Mouse (Mus musculus) spleen, adult 2 months (tissue): ENCODE measurements at regions not wholly inside any gene's neighbourhood (a gene's known extent, or its start where the extent isn't known, plus 50 kb on each side); places are given as distances from the start of the nearest gene placed in this dataset.
A peak's percentile ranks its signal among the peaks of the same experiment; 100 is the strongest.

Source experiments
- DNase-seq, 2 experiments: peaks; one replicate each; pipeline versions ENCODE4 v3.0.0 to v3.0.0-alpha.2; 2012 to 2021; ENCODE audit warnings: low spot score in 2 of 2, low read depth in 1 of 2
- H3K27ac ChIP-seq: fragments of 200-500 bp; 2 replicates; pipeline ENCODE4 v1.5.1; 2012; ENCODE audit warnings: low read length, inconsistent platforms; ENCODE audit not compliant: insufficient read depth
- H3K27me3 ChIP-seq: fragments of 200-500 bp; 2 replicates; pipeline ENCODE4 v1.6.1; 2012; ENCODE audit warnings: mild to moderate bottlenecking, moderate library complexity, low read length, inconsistent platforms; ENCODE audit not compliant: control insufficient read depth, insufficient read depth
- H3K36me3 ChIP-seq: fragments of 200-500 bp; 2 replicates; pipeline ENCODE4 v1.6.1; 2012; ENCODE audit warnings: mild to moderate bottlenecking, low read length, inconsistent platforms; ENCODE audit not compliant: control insufficient read depth, insufficient read depth
- H3K4me1 ChIP-seq: fragments of 200-500 bp; 2 replicates; pipeline ENCODE4 v1.6.1; 2011; ENCODE audit warnings: inconsistent platforms; ENCODE audit not compliant: control insufficient read depth, insufficient read depth, insufficient read length
- H3K4me3 ChIP-seq: fragments of 200-500 bp; 2 replicates; pipeline ENCODE4 v1.5.1; 2011; ENCODE audit warnings: mild to moderate bottlenecking, inconsistent platforms; ENCODE audit not compliant: insufficient read depth, insufficient read length; ENCODE audit errors: extremely low read depth
- CTCF ChIP-seq: fragments of 200-500 bp; IDR thresholded peaks from 2 replicates; pipeline ENCODE4 v1.5.1; 2011; ENCODE audit warnings: mild to moderate bottlenecking, inconsistent platforms; ENCODE audit not compliant: insufficient read depth, insufficient read length, insufficient replicate concordance; ENCODE audit errors: extremely low read depth
- POLR2A ChIP-seq: fragments of 200-500 bp; IDR thresholded peaks from 2 replicates; pipeline ENCODE4 v1.6.1; 2011; ENCODE audit warnings: low read depth, low read length, inconsistent platforms
- WGBS: fragments of 180-500 bp; shearing (Covaris S2); methylation state at CpG from one replicate; pipeline ENCODE4 v1.1.7; 2018; 5-methylcytosine and 5-hydroxymethylcytosine counted together

DNA sequence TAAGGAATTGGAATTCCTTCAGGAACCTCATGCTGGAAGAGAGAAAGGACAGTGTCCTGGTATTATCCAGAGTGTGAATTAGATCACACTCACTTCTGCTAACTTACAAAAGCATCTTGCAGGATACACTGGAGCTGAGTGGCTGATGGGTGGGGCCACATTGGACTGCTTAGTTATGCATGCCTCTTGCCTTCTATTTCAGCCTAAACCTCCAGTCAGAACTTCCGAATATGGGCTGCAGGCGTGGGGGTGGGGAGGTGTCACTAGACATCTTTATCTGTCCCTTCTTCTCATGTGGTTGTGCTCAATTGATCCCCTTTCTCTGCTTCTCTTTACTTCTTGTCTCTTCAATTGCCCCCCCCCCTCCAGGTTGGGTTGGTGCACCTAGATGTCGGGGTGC is 279.5 kb downstream of the Cd83 start:
- WGBS: 43% methylated on average over 3 of the region's 3 CpGs

DNA sequence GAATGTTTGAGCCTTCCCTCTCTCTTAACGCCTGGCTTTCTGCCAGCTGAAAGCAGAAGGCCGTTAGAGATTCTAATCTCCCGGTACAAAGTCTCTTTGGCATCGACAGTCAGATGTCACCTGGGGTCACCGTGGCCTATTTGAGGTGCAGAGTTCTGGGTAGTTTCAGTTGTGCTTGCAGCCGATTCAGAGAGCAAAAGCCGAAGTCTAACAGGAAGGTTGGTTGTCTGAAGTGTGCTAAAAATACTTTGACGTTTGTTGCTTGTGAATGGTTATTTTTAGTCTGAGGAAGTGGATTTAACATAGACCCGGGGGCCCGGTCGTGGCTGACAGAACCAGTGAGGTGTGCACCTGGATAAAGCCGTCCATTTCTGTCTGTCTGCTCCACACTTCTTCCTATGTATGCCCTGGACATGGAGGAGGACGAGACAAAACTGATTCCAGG is 281.2 kb downstream of the Cd83 start:
- Histone ChIP-seq H3K27ac (peak overlapping the region; percentile 84), H3K4me1 (peaks cover 62% of the 10 kb centered on the region), H3K27me3 (no peaks in the 10 kb centered on the region), H3K36me3 (no peaks in the 10 kb centered on the region), H3K4me3 (peak overlapping the region; percentile 3; the same call in 1 of the 2 replicates)
- peak; percentile 59 to 61 for DNase-seq
- 2% methylated on average over 13 of the region's 13 CpGs for WGBS
- TF ChIP-seq CTCF (no peak), POLR2A (no peak)

More for the DNA sequence above, 279.5 kb downstream of the Cd83 start:
- Histone ChIP-seq H3K27ac (no peak overlapping the region), H3K4me1 (peaks cover 66% of the 10 kb centered on the region; the same call in 1 of the 2 replicates), H3K36me3 (no peaks in the 10 kb centered on the region), H3K4me3 (no peak overlapping the region), H3K27me3 (no peaks in the 10 kb centered on the region)
- peak in 1 of 2 experiments; percentile 16 for DNase-seq
- TF ChIP-seq CTCF (no peak), POLR2A (no peak)

DNA sequence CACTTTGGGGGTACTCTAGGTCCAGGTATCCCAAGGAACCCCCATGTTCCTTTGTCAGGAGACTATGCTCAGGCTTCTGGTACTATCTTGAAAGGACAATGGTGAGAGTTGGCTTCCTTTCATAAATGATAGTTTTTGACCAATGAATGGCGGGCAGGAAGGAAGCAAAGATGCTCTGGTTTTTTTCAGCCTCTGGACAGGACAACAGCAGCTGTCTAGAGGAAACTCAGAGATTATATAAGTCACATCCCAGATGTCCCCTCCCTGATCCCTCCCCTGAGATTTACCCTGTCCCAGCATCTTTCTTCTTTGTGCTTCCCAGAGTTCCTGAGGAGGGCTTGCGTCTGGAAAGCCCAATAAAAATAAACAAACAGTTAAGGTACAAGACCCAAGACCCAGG is 282.7 kb downstream of the Cd83 start:
- Histone ChIP-seq H3K27me3 (no peaks in the 10 kb centered on the region), H3K36me3 (no peaks in the 10 kb centered on the region), H3K27ac (no peak overlapping the region), H3K4me1 (peaks cover 55% of the 10 kb centered on the region), H3K4me3 (no peak overlapping the region)
- no peak for TF ChIP-seq POLR2A
- TF ChIP-seq CTCF: no peak
- 77% methylated on average over 2 of the region's 2 CpGs for WGBS
- no peak for DNase-seq

GRCm38 (mm10) chr13:44068951-44069350 is 284.4 kb downstream of the Cd83 start:
- Histone ChIP-seq H3K27me3 (no peaks in the 10 kb centered on the region), H3K4me1 (peaks cover 43% of the 10 kb centered on the region), H3K4me3 (no peak overlapping the region), H3K36me3 (no peaks in the 10 kb centered on the region), H3K27ac (no peak overlapping the region)
- no peak for DNase-seq
- WGBS: 46% methylated on average over 5 of the region's 5 CpGs
- TF ChIP-seq CTCF (no peak), POLR2A (no peak)

- no peak for TF ChIP-seq CTCF
- no peak for TF ChIP-seq POLR2A
- Histone ChIP-seq H3K36me3 (no peaks in the 10 kb centered on the region), H3K27me3 (no peaks in the 10 kb centered on the region), H3K4me3 (no peak overlapping the region), H3K27ac (no peak overlapping the region), H3K4me1 (peaks cover 7% of the 10 kb centered on the region)
- WGBS: 92% methylated on average over 9 of the region's 9 CpGs
- DNase-seq: no peak
Measured at GRCm38 (mm10) chr13:44073122-44073521, 288.5 kb downstream of the Cd83 start.

DNA sequence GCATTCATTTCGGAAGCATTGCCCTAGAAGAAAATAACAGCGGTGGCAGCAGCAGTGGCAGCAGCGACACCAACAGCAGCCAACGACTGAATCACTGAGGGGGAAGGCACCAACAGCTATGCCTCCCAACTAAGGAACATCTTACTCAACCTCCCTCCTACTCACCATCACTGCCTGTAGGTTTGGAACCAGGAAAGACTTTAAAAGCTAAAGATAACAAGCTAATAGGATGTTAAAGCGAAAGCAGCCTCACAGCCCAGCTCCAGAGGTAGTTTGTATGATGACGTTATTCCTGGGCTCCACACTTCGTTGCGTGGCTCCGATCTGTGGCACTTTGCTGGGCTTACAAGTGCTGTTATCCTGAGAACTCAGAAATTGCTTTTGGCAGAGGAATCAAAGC is 289.6 kb downstream of the Cd83 start:
- Histone ChIP-seq H3K4me1 (no peaks in the 10 kb centered on the region; the same call in none of the 2 replicates), H3K36me3 (no peaks in the 10 kb centered on the region), H3K27ac (no peak overlapping the region), H3K27me3 (no peaks in the 10 kb centered on the region), H3K4me3 (no peak overlapping the region)
- TF ChIP-seq CTCF (no peak), POLR2A (no peak)
- no peak for DNase-seq
- WGBS: 92% methylated on average over 9 of the region's 9 CpGs

DNA sequence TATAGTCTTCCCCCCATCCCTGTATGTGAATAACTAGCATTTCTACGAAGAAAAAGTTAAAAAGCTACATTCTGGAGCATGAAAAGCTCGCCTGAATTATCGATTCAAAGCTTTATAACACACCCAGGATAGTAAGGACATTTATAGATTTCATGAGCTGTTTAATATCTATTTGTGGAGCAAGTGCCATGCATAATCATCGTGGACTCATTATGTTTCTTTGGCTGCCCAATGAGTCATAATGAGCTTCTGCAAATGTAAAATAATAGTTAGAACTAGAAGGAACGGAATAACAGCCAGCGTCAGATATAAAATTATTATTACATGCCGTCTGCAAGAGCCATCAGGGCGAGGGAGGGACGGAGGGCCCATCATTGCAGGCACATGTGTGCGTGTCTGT is 292.4 kb downstream of the Cd83 start:
- Histone ChIP-seq H3K27me3 (no peaks in the 10 kb centered on the region), H3K4me1 (no peaks in the 10 kb centered on the region), H3K36me3 (no peaks in the 10 kb centered on the region), H3K27ac (no peak overlapping the region), H3K4me3 (no peak overlapping the region)
- TF ChIP-seq POLR2A (no peak), CTCF (no peak)
- DNase-seq: no peak
- 92% methylated on average over 10 of the region's 10 CpGs for WGBS
